Mouse (Mus musculus) midbrain, embryonic 10.5 days (tissue): Measurements from ENCODE around the gene Gm10644. TPM values are rescaled to one million over a fixed set of nuclear protein-coding genes. Genes with fewer than 3 reads are reported as not detected.

Experiments used
- DNase-seq: peaks from one replicate; pipeline ENCODE4 v3.0.0-alpha.2; 2017; ENCODE audit warnings: low spot score
- H3K27ac ChIP-seq: fragments of 300-500 bp; sonication (generic); replicated peaks from 2 replicates; pipeline ENCODE4 v1.5.1; 2016; ENCODE audit warnings: mild to moderate bottlenecking
- H3K27me3 ChIP-seq: fragments of 300-500 bp; sonication (generic); 2 replicates; pipeline ENCODE4 v1.6.1; 2016; ENCODE audit warnings: low read depth, mild to moderate bottlenecking; ENCODE audit not compliant: poor library complexity, severe bottlenecking
- H3K36me3 ChIP-seq: fragments of 300-500 bp; sonication (generic); 2 replicates; pipeline ENCODE4 v1.6.1; 2016; ENCODE audit warnings: mild to moderate bottlenecking, moderate library complexity
- H3K4me1 ChIP-seq: fragments of 300-500 bp; sonication (generic); 2 replicates; pipeline ENCODE4 v1.6.1; 2016
- H3K4me3 ChIP-seq: fragments of 300-500 bp; sonication (generic); 2 replicates; pipeline ENCODE4 v1.5.1; 2016; ENCODE audit warnings: mild to moderate bottlenecking, moderate library complexity
- H3K9me3 ChIP-seq: fragments of 300-500 bp; sonication (generic); replicated peaks from 2 replicates; pipeline ENCODE4 v1.6.1; 2016; ENCODE audit warnings: mild to moderate bottlenecking
- WGBS: fragments of 180-500 bp; shearing (Covaris S2); methylation state at CpG from one replicate; pipeline ENCODE4 v1.1.7; 2016; 5-methylcytosine and 5-hydroxymethylcytosine counted together
- polyA plus RNA-seq: library from polyadenylated mRNA; unstranded; fragments of >200 nt; fragmentation: Nextera tagmentation; extraction: Ambion mirVana; gene quantifications from 2 replicates; pipeline ENCODE4 v1.2.1, GENCODE M21; 2016

Gm10644 gene
- polyA plus RNA-seq, 1 experiment from 2014 or later = 1.0 TPM

DNA sequence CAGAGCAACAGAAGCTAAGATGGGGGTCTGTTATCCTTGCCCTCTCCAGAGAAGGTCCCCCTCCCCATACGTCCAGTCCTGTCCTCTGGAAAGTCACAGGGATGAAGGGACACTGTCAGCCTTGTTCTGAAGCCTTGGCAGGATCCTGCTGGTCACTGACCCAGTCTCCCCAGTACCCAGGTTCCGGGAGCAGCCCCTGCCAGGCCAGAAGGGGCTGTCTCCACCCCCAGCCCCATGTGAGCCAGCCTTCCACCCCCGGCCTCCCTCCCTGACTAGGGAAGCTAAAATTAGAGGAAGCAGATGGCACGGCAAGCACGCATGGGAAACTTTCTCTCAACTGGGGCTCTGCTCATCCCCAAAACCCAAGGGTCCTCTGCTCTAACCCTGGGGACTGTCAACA lies 39.0 kb downstream of the Gm10644 start:
- H3K36me3 ChIP-seq = peaks cover 24% of the 10 kb centered on the region
- 90% methylated on average over 5 of the region's 5 CpGs for WGBS

DNA sequence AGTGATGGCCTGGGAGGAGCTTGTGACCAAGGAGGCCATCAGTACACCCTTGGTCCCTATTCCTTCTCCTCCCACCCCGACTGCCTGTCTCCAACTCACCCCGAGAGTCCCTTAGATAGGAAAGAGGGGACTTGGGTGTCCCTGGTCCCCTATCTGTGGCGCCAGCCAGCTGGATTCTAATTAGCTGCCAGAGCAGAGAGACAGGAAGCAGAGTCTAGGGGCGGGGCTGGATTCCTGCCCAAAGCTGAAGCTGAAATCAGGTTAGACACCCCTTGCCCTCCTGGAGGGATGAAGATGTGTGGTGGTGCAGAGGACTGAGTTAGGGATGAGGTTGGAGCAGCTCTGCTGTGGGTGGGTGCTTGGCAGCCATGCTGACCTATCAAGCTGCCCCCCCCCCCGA lies 40.1 kb downstream of the Gm10644 start:
- Histone ChIP-seq H3K9me3 (no peaks in the 10 kb centered on the region), H3K4me1 (peaks cover 5% of the 10 kb centered on the region; the same call in 1 of the 2 replicates), H3K27me3 (no peaks in the 10 kb centered on the region), H3K27ac (no peak overlapping the region), H3K4me3 (no peak overlapping the region), H3K36me3 (peaks cover 18% of the 10 kb centered on the region)
- WGBS = 78% methylated on average over 5 of the region's 5 CpGs
- DNase-seq = no peak

More for the DNA sequence above, 39.0 kb downstream of the Gm10644 start:
- H3K27ac ChIP-seq = no peak overlapping the region
- no peak for DNase-seq
- no peaks in the 10 kb centered on the region for H3K27me3 ChIP-seq
- H3K4me3 ChIP-seq = no peak overlapping the region
- H3K4me1 ChIP-seq = peaks cover 5% of the 10 kb centered on the region; the same call in 1 of the 2 replicates
- no peaks in the 10 kb centered on the region for H3K9me3 ChIP-seq

- Histone ChIP-seq H3K9me3 (no peaks in the 10 kb centered on the region), H3K4me3 (no peak overlapping the region), H3K4me1 (peaks cover 9% of the 10 kb centered on the region), H3K27ac (no peak overlapping the region), H3K36me3 (peaks cover 14% of the 10 kb centered on the region), H3K27me3 (no peaks in the 10 kb centered on the region)
- DNase-seq = no peak
- 94% methylated on average over 3 of the region's 3 CpGs for WGBS
These were observed 40.8 kb downstream of the Gm10644 start for GRCm38 (mm10) chr8:83914232-83914631.

DNA sequence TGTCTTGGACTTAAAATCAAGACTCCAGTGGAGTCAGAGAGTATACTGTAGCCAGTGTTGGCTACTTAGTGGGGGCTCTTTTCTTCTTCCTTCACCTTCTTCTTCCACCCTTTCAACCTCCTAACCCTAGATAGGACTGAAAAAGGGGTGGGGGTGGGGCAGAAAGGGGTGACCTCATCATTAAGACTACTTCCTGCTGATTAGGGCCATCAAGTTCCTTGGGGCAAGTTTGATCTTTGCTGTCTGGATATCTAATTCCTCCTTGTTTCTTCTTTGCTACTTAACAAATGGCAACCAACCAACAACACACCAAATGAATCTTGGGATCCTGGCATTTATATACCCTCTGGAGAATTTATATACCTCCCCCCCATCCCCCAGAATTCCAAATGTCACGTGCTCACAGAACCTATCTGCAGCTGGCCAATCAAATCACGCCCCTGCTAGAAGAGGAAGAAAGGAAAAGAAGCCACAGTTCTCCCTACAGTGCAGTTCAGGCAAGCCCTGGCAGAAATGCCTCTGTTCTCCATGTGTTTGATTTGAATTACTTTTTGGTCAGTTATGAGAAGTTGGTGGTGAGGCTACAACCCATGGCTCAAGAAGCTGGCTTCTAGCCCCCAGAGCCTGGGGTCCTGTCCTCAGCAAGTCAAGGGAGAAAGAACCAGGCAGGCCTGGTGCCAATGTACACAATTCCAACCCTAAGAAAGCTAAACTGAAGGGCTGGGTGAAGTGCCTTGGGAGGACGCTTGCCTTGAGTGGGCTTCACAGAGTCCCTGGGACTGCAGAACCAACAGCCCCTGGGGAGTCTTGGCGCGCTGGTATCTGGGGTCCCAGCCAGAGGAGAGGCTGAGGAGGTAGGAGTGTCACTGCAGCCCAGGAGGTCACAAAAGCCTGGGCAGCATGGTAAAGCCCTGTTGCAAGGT lies 42.9 kb downstream of the Gm10644 start:
- H3K36me3 ChIP-seq = 0 out of 2 replicates have a peak, but pooled peaks cover 4% of the 10 kb centered on the region
- H3K9me3 ChIP-seq = no peaks in the 10 kb centered on the region
- H3K4me3 ChIP-seq = no peak overlapping the region
- no peak for DNase-seq
- 83% methylated on average over 5 of the region's 5 CpGs for WGBS
- H3K4me1 ChIP-seq = peaks cover 18% of the 10 kb centered on the region
- H3K27ac ChIP-seq = no peak overlapping the region
- no peaks in the 10 kb centered on the region for H3K27me3 ChIP-seq

GRCm38 (mm10) chr8:83909311-83909710 lies 45.7 kb downstream of the Gm10644 start:
- WGBS = 55% methylated on average over 8 of the region's 8 CpGs
- no peak for DNase-seq
- Histone ChIP-seq H3K9me3 (no peaks in the 10 kb centered on the region), H3K4me1 (peaks cover 20% of the 10 kb centered on the region), H3K36me3 (peaks cover 7% of the 10 kb centered on the region; the same call in 1 of the 2 replicates), H3K4me3 (no peak overlapping the region), H3K27ac (no peak overlapping the region), H3K27me3 (no peaks in the 10 kb centered on the region)

DNA sequence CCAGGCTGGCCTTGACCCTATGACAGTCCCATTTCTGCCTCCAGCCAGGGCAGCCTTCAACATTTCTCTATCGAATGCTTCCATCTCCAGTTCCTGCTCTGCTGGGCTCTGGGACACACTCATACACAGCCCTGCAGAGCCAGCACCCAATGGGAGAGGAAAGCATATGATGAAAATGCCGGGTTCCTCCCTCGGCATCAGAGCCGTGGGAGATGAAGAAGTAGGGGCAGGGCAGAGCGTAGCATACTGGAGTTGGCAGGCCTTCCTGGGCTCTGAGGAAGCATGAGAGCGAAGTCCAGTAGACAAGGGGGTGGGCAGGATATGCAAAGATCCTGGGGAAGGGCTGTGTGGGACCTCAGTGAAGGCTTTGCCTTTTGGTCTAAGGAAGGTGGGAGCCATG lies 46.4 kb downstream of the Gm10644 start:
- peaks cover 28% of the 10 kb centered on the region for H3K4me1 ChIP-seq

DNA sequence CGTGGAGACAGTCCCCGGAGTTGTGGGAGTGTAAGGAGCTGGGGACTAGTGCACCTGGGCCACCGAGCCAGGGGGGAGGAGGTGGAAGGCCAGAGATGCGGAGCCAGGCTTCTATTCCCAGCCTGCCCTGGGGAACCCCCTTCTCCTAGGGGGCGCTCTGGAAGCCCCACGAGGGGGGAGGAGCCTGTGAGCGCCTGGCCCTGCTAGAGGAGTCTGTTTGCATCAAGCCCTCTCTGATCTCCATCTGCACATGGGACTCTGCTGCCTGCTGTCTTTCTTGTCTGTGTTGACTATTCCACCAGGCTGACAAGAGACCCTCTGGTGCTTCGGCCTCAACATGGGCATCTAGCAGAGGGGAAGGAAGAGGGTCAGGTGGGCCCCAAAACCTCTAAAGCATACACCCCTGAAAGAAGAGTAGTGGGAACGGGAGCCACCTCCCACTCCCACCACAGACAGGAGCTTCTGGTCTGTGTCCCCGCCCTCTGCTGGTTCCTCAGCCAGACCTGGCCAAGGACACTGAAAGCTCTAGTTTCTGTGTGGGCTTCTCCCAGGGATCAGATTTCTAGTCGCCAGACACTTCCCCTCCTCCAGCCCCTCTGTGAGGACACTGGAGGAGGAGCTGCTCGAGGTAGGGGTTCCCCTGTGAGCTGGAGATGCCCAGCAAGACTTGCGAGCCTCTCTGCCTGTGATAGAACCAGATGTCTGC lies 51.9 kb downstream of the Gm10644 start:
- Histone ChIP-seq H3K27ac (peak overlapping the region; percentile 52), H3K36me3 (peaks cover 4% of the 10 kb centered on the region; the same call in 1 of the 2 replicates)
- peak; percentile 45 for DNase-seq

More for the DNA sequence above, 46.4 kb downstream of the Gm10644 start:
- Histone ChIP-seq H3K36me3 (peaks cover 7% of the 10 kb centered on the region; the same call in 1 of the 2 replicates), H3K4me3 (no peak overlapping the region), H3K27me3 (no peaks in the 10 kb centered on the region), H3K9me3 (no peaks in the 10 kb centered on the region), H3K27ac (no peak overlapping the region)
- DNase-seq = no peak
- WGBS = 83% methylated on average over 6 of the region's 6 CpGs

GRCm38 (mm10) chr8:83901566-83902485 lies 53.2 kb downstream of the Gm10644 start:
- H3K9me3 ChIP-seq = no peaks in the 10 kb centered on the region
- peak overlapping the region; percentile 92 for H3K4me3 ChIP-seq
- H3K36me3 ChIP-seq = peaks cover 4% of the 10 kb centered on the region; the same call in 1 of the 2 replicates
- H3K27ac ChIP-seq = peak overlapping the region; percentile 94; the same call in 1 of the 2 replicates
- H3K27me3 ChIP-seq = peaks cover 16% of the 10 kb centered on the region
- H3K4me1 ChIP-seq = peaks cover 74% of the 10 kb centered on the region
- peak; percentile 34 for DNase-seq
- 16% methylated on average over 14 of the region's 14 CpGs for WGBS

More for the DNA sequence above, 51.9 kb downstream of the Gm10644 start:
- peak overlapping the region; percentile 2 for H3K4me3 ChIP-seq
- H3K9me3 ChIP-seq = no peaks in the 10 kb centered on the region
- 9% methylated on average over 13 of the region's 13 CpGs for WGBS
- H3K27me3 ChIP-seq = peaks cover 4% of the 10 kb centered on the region
- H3K4me1 ChIP-seq = peaks cover 62% of the 10 kb centered on the region

DNA sequence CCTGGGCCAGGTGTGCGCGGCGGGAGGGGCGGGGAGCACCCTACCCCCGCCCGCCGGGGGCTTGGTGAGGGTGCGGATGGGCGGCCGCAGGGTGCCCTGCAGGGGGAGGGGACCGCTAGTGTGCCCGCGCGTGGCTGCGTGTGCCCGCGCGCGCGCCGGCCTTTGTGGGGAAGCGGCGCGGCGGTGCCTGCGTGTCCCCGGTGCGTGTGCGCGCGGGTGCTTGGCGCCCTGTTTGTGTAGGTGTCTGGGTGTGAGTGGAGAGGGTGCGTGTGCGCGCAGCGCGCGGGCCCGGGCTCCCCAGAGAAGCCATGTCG lies 54.1 kb downstream of the Gm10644 start:
- H3K4me3 ChIP-seq = peak overlapping the region; percentile 92
- H3K9me3 ChIP-seq = no peaks in the 10 kb centered on the region
- peaks cover 74% of the 10 kb centered on the region for H3K4me1 ChIP-seq
- H3K27me3 ChIP-seq = peaks cover 25% of the 10 kb centered on the region
- DNase-seq = no peak
- H3K36me3 ChIP-seq = peaks cover 4% of the 10 kb centered on the region; the same call in 1 of the 2 replicates
- WGBS = 0% methylated on average over 39 of the region's 40 CpGs
- H3K27ac ChIP-seq = peak overlapping the region; percentile 94

DNA sequence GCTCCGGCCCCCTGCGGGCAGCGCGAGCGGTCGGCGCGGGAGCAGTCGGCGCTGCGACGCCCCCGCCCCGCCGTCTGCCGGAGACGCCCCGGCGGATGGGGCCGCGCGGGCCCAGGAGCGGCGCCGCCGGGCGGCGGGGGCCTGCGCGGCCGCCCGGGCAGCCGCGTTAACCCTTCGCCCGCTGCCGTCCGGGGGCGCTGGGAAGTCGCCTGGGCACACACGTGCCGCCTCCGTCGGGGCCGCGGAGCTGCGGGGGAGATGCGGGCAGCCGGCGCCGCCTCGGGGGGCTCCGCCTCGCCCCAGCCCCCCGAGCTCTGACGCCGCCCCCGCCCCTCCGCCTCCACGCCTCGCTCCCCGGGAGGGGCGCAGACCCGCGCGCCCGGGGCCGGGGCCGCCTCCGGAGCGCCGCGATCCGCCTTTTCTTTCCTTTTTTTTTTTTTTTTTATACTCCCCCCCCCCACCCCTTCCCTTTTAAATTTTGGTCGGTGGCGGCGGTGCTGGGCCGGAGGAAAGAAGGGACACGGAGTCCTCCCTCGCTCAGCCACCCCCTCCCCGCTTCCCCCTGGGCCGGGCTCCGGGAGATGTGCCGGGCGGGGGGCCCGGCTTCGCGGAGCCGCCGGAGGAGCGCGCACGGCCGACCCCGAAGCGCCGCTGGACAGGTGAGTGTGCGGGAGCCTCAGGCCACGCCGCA lies 54.6 kb downstream of the Gm10644 start:
- H3K27me3 ChIP-seq = peaks cover 30% of the 10 kb centered on the region
- H3K9me3 ChIP-seq = no peaks in the 10 kb centered on the region
- H3K27ac ChIP-seq = peak overlapping the region; percentile 94
- peaks cover under 1% of the 10 kb centered on the region; the same call in 1 of the 2 replicates for H3K36me3 ChIP-seq
- under 1% methylated on average over 98 of the region's 100 CpGs for WGBS
- DNase-seq = no peak
- H3K4me1 ChIP-seq = peaks cover 74% of the 10 kb centered on the region
- peak overlapping the region; percentile 92 for H3K4me3 ChIP-seq

GRCm38 (mm10) chr8:83899363-83900252 lies 55.4 kb downstream of the Gm10644 start, which contains the start of gene Adgrl1:
Gene Adgrl1, plus strand, starts transcription at chr8:83900105.
- Histone ChIP-seq H3K36me3 (no peaks in the 10 kb centered on the region), H3K27ac (peak within 1 kb of the TSS; percentile 94), H3K4me3 (peak within 1 kb of the TSS; percentile 92), H3K4me1 (peaks cover 70% of the 10 kb centered on the region), H3K27me3 (peaks cover 38% of the 10 kb centered on the region), H3K9me3 (no peaks in the 10 kb centered on the region)
- peak; percentile 96 for DNase-seq
- under 1% methylated on average over 67 of the region's 70 CpGs for WGBS
